Mouse (Mus musculus) ES-E14 (cell line): ENCODE results near the gene Josd2. TPM values are rescaled to one million over a fixed set of nuclear protein-coding genes. Genes with fewer than 3 reads are reported as not detected.

Experiments
- DNase-seq: peaks from one replicate; pipeline ENCODE4 v3.0.0-alpha.2; 2013; ENCODE audit warnings: low read depth, low spot score
- H3K27ac ChIP-seq: 2 replicates; pipeline ENCODE4 v1.5.1; 2012; ENCODE audit warnings: low read depth, mild to moderate bottlenecking, low read length, moderate library complexity, mixed read lengths; ENCODE audit not compliant: poor library complexity, insufficient read depth, severe bottlenecking
- H3K36me3 ChIP-seq: 2 replicates; pipeline ENCODE4 v1.6.1; 2012; ENCODE audit warnings: mild to moderate bottlenecking, low read length, moderate library complexity, mixed read lengths; ENCODE audit not compliant: control insufficient read depth, poor library complexity, insufficient read depth, severe bottlenecking
- H3K4me1 ChIP-seq, 2 experiments: fragments of 150-350 bp in 1 of 2; sonication (generic) in 1 of 2; 2 replicates each; pipeline ENCODE4 v1.6.1; 2012; ENCODE audit warnings: low read length in 2 of 2, mild to moderate bottlenecking in 1 of 2, mixed read lengths in 1 of 2; ENCODE audit not compliant: control insufficient read depth in 2 of 2, insufficient read depth in 2 of 2, poor library complexity in 1 of 2
- H3K4me3 ChIP-seq, 2 experiments: fragments of 150-350 bp in 1 of 2; sonication (generic) in 1 of 2; 2 replicates each; pipeline ENCODE4 v1.5.1; 2012; ENCODE audit warnings: low read length in 2 of 2, low read depth in 1 of 2, mild to moderate bottlenecking in 1 of 2, mixed read lengths in 1 of 2; ENCODE audit not compliant: insufficient read depth in 1 of 2, poor library complexity in 1 of 2, severe bottlenecking in 1 of 2
- H3K9ac ChIP-seq: 2 replicates; pipeline ENCODE4 v1.6.1; 2012; ENCODE audit warnings: low read depth, mild to moderate bottlenecking, low read length, mixed read lengths; ENCODE audit not compliant: poor library complexity, insufficient read depth, severe bottlenecking
- H3K9me3 ChIP-seq: fragments of 150-350 bp; sonication (generic); 2 replicates; pipeline ENCODE4 v1.6.1; 2012; ENCODE audit warnings: low read depth, mild to moderate bottlenecking, low read length; ENCODE audit not compliant: control insufficient read depth, insufficient read depth
- CHD2 ChIP-seq: IDR thresholded peaks from 2 replicates; pipeline ENCODE4 v1.6.1; 2014; ENCODE audit warnings: mild to moderate bottlenecking, low read depth, low read length, inconsistent platforms
- HCFC1 ChIP-seq: IDR thresholded peaks from 2 replicates; pipeline ENCODE4 v1.6.1; 2012; ENCODE audit warnings: low read length, inconsistent platforms, borderline replicate concordance; ENCODE audit not compliant: insufficient read depth
- MAFK ChIP-seq: IDR thresholded peaks from 2 replicates; pipeline ENCODE4 v1.6.1; 2014; ENCODE audit warnings: mild to moderate bottlenecking, low read depth, low read length, inconsistent platforms; ENCODE audit not compliant: insufficient read depth
- ZC3H11A ChIP-seq: IDR thresholded peaks from 2 replicates; pipeline ENCODE4 v1.6.1; 2012; ENCODE audit warnings: low read depth, mild to moderate bottlenecking, inconsistent platforms, low read length, borderline replicate concordance
- ZNF384 ChIP-seq: IDR thresholded peaks from 2 replicates; pipeline ENCODE4 v1.6.1; 2012; ENCODE audit warnings: low read depth, low read length, inconsistent platforms
- in situ Hi-C, 2 experiments: fragments of 600-800 bp; cut with MboI; formaldehyde crosslinking; loops; one replicate each; pipeline ENCODE4 v1.15.1; 2025; ENCODE audit warnings: low sequenced_read_pairs in 2 of 2, inconsistent platforms in 1 of 2; ENCODE audit not compliant: unreplicated experiment in 2 of 2
- total RNA-seq: library from RNA; depleted of rRNA; stranded (reverse); fragments of 300-350 nt; gene quantifications from 2 replicates; pipeline ENCODE4 v1.2.3, GENCODE M21; 2012

Josd2 gene
- total RNA-seq, 1 experiment = 18.9 TPM

- no peak overlapping the region for H3K27ac ChIP-seq
- in situ Hi-C loops = no loop called here
- TF ChIP-seq HCFC1 = no peak
- TF ChIP-seq MAFK = no peak
- TF ChIP-seq ZNF384 = no peak
- no peak for TF ChIP-seq ZC3H11A
- no peak for TF ChIP-seq CHD2
- H3K4me1 ChIP-seq = peaks cover 0 to 13% of the 10 kb centered on the region in 2 experiments; a peak in 1 of 4 replicates
- peak overlapping the region in 1 of 2 experiments; percentile 59; a peak in 2 of 4 replicates for H3K4me3 ChIP-seq
- no peak for DNase-seq
- no peaks in the 10 kb centered on the region for H3K9me3 ChIP-seq
- no peak overlapping the region for H3K9ac ChIP-seq
- H3K36me3 ChIP-seq = no peaks in the 10 kb centered on the region
These were observed 6.1 kb upstream of the Josd2 start for GRCm38 (mm10) chr7:44461503-44462217.

DNA sequence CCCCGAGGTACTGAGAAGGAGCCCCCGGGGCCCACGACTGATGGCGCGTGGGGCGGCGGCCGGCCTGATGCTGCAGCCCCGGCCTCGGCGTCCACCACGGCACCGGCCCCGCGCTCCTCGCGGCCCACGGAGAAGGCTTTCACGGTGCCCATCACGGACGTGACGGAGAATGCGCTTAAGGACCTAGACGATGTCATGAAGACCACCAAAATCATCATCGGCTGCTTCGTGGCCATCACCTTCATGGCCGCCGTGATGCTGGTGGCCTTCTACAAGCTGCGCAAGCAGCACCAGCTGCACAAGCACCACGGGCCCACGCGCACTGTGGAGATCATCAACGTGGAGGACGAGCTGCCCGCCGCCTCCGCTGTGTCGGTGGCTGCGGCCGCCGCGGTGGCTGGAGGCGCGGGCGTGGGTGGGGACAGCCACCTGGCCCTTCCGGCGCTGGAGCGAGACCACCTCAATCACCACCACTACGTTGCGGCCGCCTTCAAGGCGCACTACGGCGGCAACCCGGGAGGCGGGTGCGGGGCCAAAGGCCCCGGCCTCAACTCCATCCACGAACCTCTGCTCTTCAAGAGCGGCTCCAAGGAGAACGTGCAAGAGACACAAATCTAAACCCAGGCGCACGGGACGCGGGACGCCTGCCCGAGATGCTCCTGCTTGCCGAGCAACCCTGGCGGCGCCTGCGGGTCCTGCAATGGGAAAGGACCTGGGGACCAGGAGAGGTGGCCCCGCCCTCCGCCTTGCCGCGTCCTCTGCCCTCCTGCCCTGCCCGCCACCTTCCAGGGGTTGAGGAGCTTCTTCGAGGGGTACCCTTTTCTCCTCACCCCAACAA, 5.3 kb upstream of the Josd2 start:
- Histone ChIP-seq H3K4me1 (peaks cover 0 to 13% of the 10 kb centered on the region in 2 experiments; a peak in 1 of 4 replicates), H3K4me3 (peak overlapping the region; percentile 59 to 66), H3K9me3 (no peaks in the 10 kb centered on the region), H3K36me3 (no peaks in the 10 kb centered on the region), H3K9ac (peak overlapping the region; percentile 6; the same call in 1 of the 2 replicates), H3K27ac (no peak overlapping the region)
- TF ChIP-seq CHD2 (no peak), ZC3H11A (0 out of 2 replicates have a peak, but pooled peaks have one; percentile 3)
- peak; percentile 74 for DNase-seq
- in situ Hi-C loops = no loop called here

- Histone ChIP-seq H3K36me3 (no peaks in the 10 kb centered on the region), H3K4me3 (peak overlapping the region in 1 of 2 experiments; percentile 66; a peak in 2 of 4 replicates), H3K9me3 (no peaks in the 10 kb centered on the region), H3K9ac (no peak overlapping the region), H3K27ac (no peak overlapping the region), H3K4me1 (peaks cover 0 to 13% of the 10 kb centered on the region in 2 experiments; a peak in 1 of 4 replicates)
- in situ Hi-C loops = no loop called here
- no peak for DNase-seq
- TF ChIP-seq ZC3H11A (no peak), CHD2 (no peak), MAFK (no peak), ZNF384 (no peak), HCFC1 (no peak)
These were observed 4.7 kb upstream of the Josd2 start for GRCm38 (mm10) chr7:44463056-44463425.

- TF ChIP-seq ZNF384 (no peak), MAFK (no peak), HCFC1 (no peak), CHD2 (no peak), ZC3H11A (no peak)
- H3K36me3 ChIP-seq = no peaks in the 10 kb centered on the region
- no peak overlapping the region for H3K27ac ChIP-seq
- peaks cover 0 to 18% of the 10 kb centered on the region in 2 experiments; a peak in 1 of 4 replicates for H3K4me1 ChIP-seq
- no peak overlapping the region for H3K9ac ChIP-seq
- DNase-seq = no peak
- no peaks in the 10 kb centered on the region for H3K9me3 ChIP-seq
- in situ Hi-C loops = no loop called here
- no peak overlapping the region for H3K4me3 ChIP-seq
These were observed 4.1 kb upstream of the Josd2 start for GRCm38 (mm10) chr7:44463556-44464225.
